Mouse (Mus musculus): Measurements from ENCODE around the gene Cd82.
A peak's percentile ranks its signal among the peaks of the same experiment; 100 is the strongest.

Gene Cd82

DNA sequence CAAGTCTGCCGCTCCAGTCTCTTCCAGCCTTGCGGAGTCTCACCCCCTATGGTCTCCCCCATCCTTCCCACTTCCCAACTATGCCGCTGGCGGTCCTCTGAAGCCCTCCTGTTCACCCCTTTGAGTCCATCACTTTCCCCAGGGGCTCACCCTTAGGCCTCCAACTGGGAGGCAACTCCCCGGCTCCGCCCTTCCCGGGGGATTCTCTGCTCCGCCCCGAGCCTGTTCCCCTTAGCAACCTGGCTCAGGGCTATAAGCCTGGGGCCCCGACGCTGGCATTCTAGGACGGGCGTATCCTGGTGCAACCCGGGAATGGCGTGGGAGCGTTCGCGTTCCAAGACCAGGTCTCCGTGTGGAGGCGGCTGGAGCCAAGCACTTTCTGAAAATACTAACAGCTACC lies at the start of gene Cd82:
Cd82 (minus strand) TSS at position 381 of the 400 bp plus-strand sequence.
- DNase-seq (ENCODE audit: low spot score in 2 of 2) = peak; percentile 75 to 80

DNA sequence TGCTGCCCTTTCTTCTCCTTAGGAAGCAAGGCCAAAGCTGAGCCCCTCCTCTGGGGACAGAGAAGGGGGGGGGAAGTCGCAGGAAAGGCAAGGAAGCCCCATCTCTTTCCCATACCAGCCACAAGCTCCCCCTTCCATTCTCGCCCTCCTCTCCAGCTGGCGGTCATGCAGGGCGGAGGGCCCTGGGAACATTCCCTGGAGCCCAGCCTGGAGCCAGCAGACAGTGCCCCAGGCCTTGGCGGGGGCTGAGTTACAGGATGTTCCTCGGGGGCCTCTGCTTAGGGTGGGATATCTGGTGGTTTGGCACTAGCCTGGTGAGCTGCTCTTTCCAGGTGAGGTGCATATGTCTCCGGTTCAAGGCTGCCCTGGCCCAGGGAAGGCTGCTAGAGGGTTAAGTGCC lies 49.2 kb upstream of the Cd82 start:
- no peak for DNase-seq (ENCODE audit: low spot score in 2 of 2)

DNA sequence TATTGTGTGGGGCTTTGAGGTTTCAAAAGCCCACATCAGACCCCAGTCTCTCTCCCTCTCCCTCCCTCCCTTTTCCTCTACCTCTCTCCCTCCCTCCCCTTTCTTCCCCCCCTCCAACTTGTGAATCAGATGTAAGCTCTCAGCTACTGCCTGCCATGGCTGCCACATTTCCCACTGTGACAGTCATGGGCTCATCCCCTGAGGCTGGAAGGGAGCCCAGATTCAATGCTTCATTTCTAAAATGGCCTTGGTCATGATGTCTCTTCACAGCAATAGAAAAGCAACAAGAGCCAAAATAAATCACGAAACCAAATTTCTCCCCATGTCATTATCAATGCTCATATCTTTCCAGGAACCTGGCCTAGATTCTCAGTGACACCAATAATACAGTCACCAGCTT lies 47.9 kb upstream of the Cd82 start:
- DNase-seq (ENCODE audit: low spot score in 2 of 2) = no peak

DNA sequence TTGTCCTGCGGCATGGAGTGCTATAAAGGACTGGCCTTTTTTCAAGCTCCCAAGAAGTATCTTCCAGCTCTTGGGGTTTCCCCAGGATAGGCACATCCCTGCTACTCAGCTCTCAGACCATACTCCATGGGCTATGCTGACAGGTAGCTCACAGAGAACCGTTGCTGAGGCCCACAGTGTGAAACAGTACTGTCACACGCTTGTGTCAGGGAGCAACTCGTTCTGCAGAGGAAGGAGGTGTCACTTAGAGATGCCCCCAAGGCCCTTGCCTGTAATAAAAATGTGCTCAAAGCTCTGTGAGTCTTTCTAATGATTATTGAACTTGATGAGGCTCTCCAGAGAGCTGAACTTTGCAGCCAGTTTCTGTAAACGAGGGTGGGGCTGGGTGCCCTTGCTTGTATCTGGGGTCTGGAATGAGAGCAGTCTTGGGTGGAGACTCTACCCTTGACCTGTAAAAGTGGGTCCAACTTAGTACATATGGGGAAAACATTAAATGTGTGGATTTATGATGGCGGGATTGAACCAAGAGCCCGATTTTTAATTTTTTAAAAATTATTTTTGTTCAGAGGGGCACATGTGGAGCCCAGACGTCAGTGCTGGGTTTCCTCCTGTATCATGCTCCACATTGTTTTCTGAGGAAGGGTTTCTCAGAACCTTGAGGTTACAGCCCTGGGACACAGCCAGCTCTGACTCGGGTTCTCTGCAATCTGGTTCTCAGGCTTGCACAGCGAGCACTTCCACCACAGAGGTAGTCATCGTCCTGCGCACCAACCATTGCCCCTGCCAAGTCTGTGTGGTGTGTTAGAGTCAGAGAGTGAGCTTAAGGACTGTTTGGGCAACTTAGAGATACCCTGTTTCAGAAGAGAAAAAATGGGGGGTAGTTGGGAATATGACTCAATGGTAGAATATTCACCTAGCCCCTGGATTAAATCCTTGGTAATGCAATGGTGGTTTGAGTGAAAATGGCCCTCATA lies 47.1 kb upstream of the Cd82 start:
- DNase-seq (ENCODE audit: low spot score in 2 of 2) = no peak

DNA sequence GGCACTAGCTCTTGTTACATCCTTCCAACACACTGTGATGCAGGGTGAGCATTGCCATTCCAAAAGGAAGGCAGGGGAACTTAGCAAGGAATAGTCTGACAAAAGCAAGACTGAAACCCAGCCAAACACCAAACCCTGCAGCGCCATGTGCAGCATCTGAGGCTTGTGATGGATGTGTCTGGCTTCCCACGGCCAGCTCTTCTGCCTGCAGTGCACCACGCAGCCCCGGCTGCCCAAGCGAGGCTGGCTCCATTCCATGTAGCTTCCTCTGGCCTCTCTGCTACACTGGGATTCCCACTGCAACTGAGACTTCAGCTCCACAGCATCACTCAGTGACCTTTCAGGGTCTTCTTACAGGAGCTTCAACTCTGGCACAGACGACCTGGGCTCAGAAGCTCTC lies 42.2 kb upstream of the Cd82 start:
- DNase-seq (ENCODE audit: low spot score in 2 of 2) = no peak

DNA sequence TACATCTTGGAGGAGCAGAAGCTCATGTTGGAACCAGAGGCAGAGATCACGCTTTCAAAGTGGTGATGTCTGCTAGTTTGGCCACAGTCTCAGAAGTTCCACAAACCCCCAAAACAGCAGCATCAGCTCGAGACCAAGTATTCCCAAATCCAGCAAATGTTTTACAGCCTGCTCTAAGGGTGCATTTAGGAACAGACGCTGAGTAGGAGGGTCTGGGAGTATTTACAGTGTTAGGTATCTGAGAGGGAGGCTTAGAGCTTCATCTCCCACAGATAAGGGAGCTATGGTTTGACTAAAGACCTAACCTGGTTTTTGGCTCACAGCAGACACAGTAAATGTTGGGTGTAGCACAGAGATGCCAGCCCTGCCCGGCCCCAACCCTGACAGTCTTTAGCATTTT lies 40.4 kb upstream of the Cd82 start:
- no peak for DNase-seq (ENCODE audit: low spot score in 2 of 2)

DNA sequence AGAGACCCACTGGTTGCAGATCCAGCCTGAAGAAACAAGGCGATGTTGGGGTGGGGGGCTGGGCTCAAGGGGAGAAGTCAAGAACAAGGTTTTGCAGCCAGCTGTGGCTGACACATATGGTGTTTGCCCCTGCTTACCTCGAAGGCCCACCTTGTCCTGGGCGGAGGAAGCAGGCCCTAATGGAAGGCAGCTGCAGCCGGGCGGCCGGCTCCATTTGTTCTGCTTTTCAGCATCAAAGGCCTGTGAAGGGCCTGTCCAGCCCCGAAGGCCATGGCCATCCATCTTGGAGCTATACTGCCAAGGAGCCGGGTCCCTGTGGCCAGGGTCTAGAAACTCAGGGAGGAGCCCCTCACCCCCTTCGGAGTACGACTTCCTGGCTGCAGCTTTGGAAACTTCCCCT lies 38.4 kb upstream of the Cd82 start:
- DNase-seq (ENCODE audit: low spot score in 2 of 2) = no peak

DNA sequence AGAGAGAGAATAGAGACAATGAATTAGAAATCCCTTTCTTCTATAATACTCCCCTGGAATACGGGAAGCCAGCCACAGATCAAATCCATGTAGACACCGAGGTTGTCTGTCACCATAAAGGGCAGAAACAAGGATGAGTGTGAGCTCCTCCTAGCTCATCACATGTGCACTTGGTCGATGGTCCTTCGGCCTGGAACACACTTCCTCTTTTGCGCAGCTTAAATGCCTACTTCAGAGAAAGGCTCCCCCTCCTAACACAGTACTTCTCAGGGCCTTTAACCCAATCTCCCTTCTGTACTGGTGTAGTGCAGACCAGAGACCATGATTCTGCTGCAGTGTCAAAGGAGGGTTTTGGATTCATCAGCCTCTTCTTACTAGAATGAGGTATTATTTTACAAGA lies 34.3 kb upstream of the Cd82 start:
- DNase-seq (ENCODE audit: low spot score in 2 of 2) = no peak

DNA sequence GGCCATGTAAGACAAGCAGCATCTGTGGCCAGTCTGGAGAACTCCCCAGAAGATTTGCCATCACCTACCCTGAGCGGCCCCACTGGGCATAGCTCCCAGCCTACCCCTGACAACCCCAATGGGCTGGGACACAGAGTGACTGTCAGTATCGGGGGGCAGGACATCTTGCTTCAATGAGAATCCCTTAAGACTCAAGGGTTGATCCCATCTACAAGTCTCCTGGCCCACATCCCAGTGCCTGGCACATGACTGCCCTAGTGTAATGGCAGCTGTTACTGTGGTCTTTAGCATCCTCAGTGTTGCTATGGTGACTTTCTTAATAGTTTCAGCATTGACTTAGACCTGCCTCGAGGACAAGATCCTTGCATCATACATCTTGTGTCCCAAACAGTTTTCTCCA lies 32.2 kb upstream of the Cd82 start:
- no peak for DNase-seq (ENCODE audit: low spot score in 2 of 2)

DNA sequence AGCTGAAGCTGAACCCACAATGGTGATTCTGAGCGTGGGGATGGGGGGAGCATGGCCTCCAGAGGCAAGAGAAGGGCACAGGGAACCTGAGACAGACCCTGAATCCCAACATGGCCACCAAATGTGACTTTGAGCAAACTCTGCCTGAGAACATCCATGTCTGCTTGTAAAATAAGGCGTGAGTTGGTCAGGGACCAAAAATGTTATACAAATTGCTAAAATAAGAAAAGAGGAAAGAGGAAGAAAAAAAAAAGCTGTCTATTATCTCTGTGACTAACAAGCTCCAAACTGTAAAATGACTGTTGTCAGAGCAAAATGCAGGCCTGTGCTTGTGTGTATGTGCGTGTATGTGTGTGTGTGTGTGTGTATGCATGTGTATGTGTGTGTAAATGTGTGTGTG lies 30.6 kb upstream of the Cd82 start:
- no peak for DNase-seq (ENCODE audit: low spot score in 2 of 2)

DNA sequence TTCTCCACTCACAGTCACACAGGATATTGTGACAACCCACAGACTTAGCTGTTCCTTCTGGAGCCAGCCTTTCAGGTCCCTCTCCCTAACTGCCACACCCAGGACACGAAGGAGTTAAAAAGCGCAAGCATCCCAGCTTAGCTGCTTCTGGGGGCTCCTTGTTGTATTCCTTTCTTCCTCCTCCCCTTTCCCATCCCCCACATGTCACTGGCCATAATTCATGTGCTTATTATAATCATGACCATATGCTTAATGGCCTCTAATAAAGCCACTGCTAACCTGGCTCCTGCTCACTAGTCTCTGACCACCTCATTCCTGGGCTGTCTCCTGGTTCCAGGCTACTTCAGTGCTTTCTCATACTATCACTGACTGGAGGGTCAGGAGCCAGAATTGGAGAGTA lies 27.6 kb upstream of the Cd82 start:
- DNase-seq (ENCODE audit: low spot score in 2 of 2) = no peak

DNA sequence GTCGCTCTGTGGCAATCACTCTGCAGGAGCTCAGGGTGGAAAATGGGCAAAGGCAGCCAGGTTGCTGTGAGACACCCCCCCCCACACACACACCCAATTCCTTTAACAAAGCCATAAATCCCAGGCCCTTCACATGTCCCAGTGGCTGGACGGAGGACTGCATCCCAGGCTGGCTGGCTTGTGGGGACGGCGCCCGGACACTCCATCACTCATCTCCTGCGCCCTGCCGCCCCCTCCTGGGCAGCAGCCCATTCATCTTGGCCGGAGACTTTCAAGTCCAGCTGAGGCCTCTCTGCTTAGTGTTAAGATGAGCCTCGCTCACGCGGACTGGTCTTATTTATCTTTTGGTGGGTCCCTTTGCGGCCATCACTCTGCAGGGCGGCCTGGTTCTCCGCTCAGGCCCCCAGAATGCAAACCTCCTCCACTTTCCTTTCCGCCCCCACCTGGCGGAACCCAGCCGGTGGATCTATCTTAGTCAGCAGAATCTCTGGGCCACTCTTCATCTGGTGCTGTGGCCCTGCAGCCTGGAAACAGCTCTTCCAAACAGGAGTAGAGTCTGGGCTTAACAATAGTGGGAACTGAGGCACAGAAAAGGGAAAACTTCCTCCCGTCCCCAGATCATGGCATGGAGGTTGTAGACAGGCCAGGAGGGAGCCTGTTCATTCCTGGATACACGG lies 26.1 kb upstream of the Cd82 start:
- DNase-seq (ENCODE audit: low spot score in 2 of 2) = no peak

DNA sequence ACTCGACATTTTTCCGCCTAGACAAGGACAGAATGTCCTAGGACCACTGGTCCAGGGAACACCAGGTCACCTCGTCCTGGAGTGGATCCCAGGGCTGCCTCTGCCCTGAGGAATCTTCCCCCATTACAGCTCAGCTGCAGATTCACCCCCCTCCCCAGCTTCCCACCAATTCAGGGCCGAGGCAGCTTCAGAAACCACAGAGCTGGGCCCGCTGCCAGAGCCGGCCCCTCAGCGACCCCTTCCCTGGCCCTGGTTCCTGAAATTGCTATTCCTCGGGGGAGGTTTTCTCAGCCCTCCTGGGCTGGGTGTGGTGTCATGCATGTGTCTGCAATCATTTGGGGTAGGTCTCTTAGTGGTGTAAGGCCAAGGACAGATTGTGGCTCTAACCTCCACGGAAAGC lies 22.5 kb upstream of the Cd82 start:
- no peak for DNase-seq (ENCODE audit: low spot score in 2 of 2)

DNA sequence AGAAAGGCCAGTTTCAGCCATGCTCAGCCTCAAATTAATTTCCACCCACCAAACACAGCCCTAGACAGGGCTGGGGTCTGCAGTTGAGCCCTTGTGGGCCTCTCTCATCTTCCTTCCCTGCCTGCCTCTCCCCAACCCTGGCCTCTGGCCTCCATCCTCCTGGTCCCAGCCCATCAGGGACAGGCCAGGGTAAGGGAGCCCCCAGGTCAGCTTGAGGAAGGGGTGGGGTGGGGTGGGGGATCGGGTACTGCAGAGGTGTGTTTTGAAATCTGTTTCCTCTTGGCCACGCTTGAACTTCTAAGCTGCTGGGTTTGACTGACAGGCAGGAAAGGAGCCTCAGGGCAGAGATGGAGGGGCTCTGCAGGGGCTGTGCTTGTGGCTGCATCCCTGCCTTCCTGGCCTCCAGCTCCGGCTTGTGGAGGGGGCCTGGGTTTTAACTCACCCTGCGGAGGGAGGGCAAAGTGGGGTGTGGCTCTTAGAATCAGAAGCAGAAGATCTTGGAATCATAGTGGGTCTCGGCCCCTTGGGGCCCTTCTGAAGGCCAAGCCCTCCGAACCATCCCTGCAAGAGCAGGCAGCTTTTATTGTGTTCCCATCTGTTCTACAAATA lies 19.2 kb upstream of the Cd82 start:
- DNase-seq (ENCODE audit: low spot score in 2 of 2) = no peak

DNA sequence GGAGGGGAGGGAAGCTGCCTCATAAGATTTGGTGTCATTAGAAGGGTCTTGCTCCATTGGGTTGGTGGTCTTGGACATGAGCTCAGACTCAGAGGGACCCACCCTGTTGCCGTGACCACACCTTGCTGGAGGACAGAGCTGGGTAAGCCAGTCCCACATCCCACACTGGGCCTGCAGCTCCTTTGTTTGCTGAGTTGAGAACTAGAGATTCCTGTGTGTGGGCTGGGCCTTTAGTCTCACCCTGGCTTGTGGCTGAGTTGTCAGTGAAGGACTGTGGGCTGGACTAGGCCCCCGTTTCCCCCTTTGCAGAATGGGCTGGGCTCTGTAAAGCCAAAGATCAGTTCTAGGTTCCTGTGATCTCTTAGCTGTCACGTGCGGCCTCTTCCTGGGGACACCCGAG lies 15.8 kb upstream of the Cd82 start:
- no peak for DNase-seq (ENCODE audit: low spot score in 2 of 2)

DNA sequence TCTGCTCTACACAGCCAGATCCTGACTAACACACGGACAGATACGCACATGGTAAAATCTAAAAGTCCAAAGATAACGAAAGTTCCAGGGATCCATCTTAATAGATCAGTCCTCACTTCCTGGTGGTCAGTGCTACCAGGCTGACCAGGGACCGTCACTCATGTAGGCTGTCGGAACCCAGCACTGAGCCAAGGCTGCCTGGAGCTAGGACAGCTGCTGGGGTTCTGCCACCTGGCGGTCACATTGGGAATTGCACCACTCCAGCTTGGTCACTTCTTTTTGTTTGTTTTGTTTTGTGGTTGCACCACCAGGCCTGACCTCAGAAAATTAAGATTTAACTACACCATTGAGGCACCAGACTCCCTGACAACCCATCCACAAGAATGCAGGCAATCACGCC lies 14.6 kb upstream of the Cd82 start:
- no peak for DNase-seq (ENCODE audit: low spot score in 2 of 2)

DNA sequence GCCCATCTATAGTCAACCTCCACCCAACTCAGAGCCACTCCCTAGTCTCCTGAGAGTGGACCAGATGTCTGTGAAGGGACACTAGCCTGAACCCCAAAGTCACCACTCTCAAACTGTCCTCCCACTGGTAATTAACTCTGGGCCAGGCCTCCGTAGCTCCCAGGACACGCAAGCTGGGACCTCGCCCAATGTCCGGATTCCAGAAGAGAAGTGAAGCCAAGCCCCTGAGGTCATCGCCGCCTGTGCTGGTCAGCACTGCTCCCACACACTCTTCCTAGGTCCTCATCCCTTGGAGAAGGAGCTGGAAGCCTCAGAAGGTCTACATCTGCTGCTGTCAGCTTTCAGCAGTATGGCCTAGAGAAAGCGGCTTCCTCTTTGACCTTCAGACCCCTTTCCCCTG lies 13.5 kb upstream of the Cd82 start:
- peak; percentile 62 to 78 for DNase-seq (ENCODE audit: low spot score in 2 of 2)

DNA sequence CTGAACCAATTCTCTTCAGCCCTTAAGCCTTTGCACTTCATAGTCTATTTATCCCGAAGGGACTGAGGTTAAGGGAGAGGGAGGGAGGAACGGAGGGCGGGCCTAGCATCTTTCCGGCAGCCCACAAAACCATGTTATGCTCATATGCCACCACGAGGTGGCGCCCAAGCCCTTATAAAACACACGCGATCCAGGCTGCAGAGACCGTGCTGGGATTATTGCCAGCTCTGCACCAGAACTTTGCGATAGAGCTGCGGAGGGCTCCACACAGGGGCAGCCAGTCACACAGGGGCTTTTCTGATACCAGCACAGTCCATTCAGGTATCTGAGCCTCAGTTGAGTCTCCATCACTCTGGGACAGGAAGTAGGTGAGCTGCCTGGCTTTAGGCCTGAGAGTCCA lies 12.1 kb upstream of the Cd82 start:
- peak; percentile 80 to 89 for DNase-seq (ENCODE audit: low spot score in 2 of 2)

DNA sequence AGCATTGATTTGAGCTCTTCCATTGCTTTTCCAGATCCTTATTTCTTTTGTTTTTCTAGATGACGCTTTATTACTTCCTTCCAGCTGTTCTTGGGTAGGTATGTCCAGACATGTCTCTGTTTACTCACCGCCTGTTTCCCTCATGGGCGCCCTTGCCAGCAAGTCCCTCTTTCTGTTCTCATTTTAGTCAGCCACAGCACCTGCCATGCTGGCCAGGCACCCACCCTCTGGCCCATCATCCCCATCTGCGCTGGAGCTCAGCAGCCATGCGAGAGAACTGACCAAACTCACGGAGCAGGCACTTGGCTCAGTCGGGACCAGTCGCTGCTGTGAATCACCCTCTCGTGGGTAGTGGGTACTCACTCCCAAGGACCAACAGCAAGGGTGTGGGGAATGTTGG lies 11.0 kb upstream of the Cd82 start:
- no peak for DNase-seq (ENCODE audit: low spot score in 2 of 2)

DNA sequence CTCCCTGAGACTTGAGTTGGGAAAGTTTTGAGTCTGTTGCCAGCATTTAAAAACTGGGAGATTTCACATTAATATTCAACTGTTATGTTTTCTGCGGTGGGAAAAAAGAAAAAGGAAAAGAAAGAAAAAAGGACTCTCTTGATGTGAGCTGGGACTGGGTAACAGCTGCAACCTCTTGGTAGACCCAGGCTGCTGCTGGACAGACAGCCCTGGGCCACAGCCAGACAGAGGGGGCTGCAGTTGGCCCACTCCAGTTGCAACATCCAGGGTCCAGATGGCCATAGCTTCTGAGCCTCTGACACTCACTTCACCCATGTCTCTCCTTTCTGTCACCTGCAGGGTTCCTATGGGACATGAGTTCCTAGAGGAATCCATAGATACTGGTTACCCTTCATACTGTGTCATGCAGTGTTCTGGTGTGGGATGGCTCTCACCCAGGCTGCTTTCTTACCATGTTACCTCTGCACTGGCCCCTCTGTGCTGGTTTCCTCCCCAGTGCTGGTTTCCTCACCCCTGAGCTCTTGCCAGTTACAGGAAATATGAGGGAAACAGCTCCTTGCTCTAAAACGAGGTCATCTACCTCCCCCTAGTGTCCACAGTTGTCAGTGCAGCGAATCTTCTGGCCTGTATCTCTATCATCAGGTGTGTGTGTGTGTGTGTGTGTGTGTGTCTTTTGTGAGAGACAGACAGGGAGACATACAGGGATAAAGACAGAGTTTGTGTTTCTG lies 8.1 kb upstream of the Cd82 start:
- peak; percentile 69 to 87 for DNase-seq (ENCODE audit: low spot score in 2 of 2)

DNA sequence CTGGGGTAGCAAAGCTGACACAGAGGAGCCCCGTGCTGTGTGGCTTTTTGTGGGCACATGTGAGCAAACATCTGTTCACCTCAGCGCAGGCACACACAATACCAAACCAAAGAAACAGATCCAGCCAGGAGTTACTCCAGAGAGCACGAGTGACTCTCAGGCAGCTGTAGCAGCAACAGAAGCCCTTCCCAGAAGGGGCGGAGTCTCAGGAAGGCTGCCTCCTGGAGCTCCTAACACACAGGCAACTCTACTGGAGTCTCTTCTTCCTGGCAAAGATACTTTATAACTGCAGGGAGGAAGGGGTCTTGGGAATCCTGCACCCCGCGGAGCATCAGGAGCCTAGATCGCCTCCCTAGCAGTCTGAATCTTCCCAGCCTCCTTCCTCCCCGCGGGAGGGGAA lies 7.2 kb upstream of the Cd82 start:
- peak; percentile 59 to 71 for DNase-seq (ENCODE audit: low spot score in 2 of 2)

DNA sequence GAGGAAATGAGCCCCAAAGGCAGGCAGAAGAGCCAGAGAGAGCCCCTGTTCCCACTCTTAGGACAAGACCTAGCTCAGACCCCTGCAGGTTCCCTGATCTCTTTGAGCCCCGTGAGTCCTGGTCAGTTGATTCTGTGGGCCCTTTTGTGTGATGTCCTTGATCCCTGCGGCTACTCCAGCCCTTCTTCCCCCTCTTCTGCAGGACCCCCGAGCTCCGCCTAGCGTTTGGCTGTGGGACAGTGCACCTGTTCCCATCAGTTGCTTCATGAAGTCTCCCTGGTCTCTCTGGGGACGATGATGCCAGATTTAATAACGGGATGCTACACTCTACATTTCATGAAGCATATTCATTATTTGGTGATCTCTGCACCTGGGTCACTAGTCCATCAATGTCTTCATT lies 6.2 kb upstream of the Cd82 start:
- no peak for DNase-seq (ENCODE audit: low spot score in 2 of 2)

Data from heart, adult 9 months (tissue).